Mouse (Mus musculus): ENCODE measurements around the gene Tnni3k. TPM values are rescaled to one million over a fixed set of nuclear protein-coding genes. Genes with fewer than 3 reads are reported as not detected.
"Not testable (repeated sequence)": the region's sequence is repeated elsewhere in the genome, so short reads cannot be mapped to it uniquely, and the experiment has no call there.

Gene Tnni3k
- polyA plus RNA-seq, 1 experiment from 2014 or later, result 1.0 TPM

DNA sequence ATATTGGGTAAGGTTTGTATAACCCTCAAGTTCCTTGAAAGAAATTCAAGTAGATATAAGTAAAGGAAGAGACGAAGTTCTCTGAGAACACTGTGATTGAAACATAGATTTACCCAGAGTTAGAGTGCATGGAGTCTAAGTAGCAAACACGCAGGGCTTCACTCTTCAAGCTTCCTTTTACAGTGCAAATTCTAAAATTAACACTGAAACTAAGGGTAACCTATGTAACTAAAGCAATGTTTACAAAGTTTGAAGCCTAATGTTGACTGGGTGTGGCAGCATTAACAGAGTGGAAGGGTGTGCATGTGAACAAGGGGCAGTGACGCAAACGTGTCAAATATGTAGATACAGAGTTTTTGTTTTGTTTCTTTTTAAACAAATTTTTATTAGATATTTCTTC is 186.4 kb downstream of the Tnni3k start:
- ATAC-seq (ENCODE audit: borderline replicate concordance, extremely low read depth, low FRiP score, low TSS enrichment), result no peak
- no peaks in the 10 kb centered on the region for H3K9me3 ChIP-seq
- H3K4me1 ChIP-seq, result no peaks in the 10 kb centered on the region
- H3K9ac ChIP-seq, result no peak overlapping the region
- no peaks in the 10 kb centered on the region for H3K27me3 ChIP-seq
- no peaks in the 10 kb centered on the region for H3K36me3 ChIP-seq
- 73% methylated on average over 4 of the region's 4 CpGs for WGBS
- H3K27ac ChIP-seq, result no peak overlapping the region
- H3K4me3 ChIP-seq, result no peak overlapping the region
- no peak overlapping the region for H3K4me2 ChIP-seq

DNA sequence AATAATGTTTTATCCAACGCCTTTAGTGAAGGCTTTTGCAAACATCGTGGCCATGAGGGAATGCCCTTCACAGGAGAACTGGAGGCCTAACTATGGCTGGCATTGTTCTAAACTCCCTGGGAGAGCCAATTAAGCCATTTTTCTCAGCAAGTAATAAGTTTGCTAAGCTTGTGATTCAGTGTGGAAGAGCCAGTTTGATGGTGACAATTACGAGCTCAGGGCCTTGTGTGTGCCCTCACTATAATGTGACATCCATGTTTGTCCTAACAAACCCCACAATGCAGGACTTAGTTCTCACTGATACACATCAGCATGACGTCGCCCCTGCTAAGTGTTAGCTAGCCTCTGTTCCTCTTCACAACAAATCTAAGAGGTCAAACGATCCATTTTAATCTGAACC is 193.3 kb downstream of the Tnni3k start:
- no peaks in the 10 kb centered on the region for H3K27me3 ChIP-seq
- H3K9ac ChIP-seq, result no peak overlapping the region
- no peak for ATAC-seq (ENCODE audit: borderline replicate concordance, extremely low read depth, low FRiP score, low TSS enrichment)
- H3K4me1 ChIP-seq, result no peaks in the 10 kb centered on the region
- no peak overlapping the region for H3K4me2 ChIP-seq
- 76% methylated on average over 6 of the region's 6 CpGs for WGBS
- H3K4me3 ChIP-seq, result no peak overlapping the region
- H3K27ac ChIP-seq, result no peak overlapping the region
- no peaks in the 10 kb centered on the region for H3K9me3 ChIP-seq
- H3K36me3 ChIP-seq, result no peaks in the 10 kb centered on the region

GRCm38 (mm10) chr3:154859721-154860120 is 195.5 kb downstream of the Tnni3k start:
- H3K9ac ChIP-seq, result no peak overlapping the region
- no peak for ATAC-seq (ENCODE audit: borderline replicate concordance, extremely low read depth, low FRiP score, low TSS enrichment)
- H3K4me2 ChIP-seq, result no peak overlapping the region
- 45% methylated on average over 3 of the region's 3 CpGs for WGBS
- no peak overlapping the region for H3K27ac ChIP-seq
- H3K4me3 ChIP-seq, result no peak overlapping the region
- H3K4me1 ChIP-seq, result no peaks in the 10 kb centered on the region
- no peaks in the 10 kb centered on the region for H3K36me3 ChIP-seq
- no peaks in the 10 kb centered on the region for H3K9me3 ChIP-seq
- H3K27me3 ChIP-seq, result no peaks in the 10 kb centered on the region

- Histone ChIP-seq H3K36me3 (no peaks in the 10 kb centered on the region), H3K4me2 (no peak overlapping the region), H3K9me3 (no peaks in the 10 kb centered on the region), H3K4me1 (no peaks in the 10 kb centered on the region), H3K4me3 (no peak overlapping the region), H3K9ac (no peak overlapping the region), H3K27me3 (no peaks in the 10 kb centered on the region), H3K27ac (no peak overlapping the region)
- ATAC-seq (ENCODE audit: borderline replicate concordance, extremely low read depth, low FRiP score, low TSS enrichment), result no peak
- 28% methylated on average over 6 of the region's 6 CpGs for WGBS
These were observed 201.9 kb downstream of the Tnni3k start for GRCm38 (mm10) chr3:154853257-154853656.

GRCm38 (mm10) chr3:154852281-154852680 is 202.9 kb downstream of the Tnni3k start:
- Histone ChIP-seq H3K36me3 (no peaks in the 10 kb centered on the region), H3K4me3 (no peak overlapping the region), H3K9me3 (no peaks in the 10 kb centered on the region), H3K4me2 (no peak overlapping the region), H3K27me3 (no peaks in the 10 kb centered on the region), H3K9ac (no peak overlapping the region), H3K27ac (no peak overlapping the region), H3K4me1 (no peaks in the 10 kb centered on the region)
- ATAC-seq (ENCODE audit: borderline replicate concordance, extremely low read depth, low FRiP score, low TSS enrichment), result no peak
- 70% methylated on average over 3 of the region's 3 CpGs for WGBS

- H3K4me3 ChIP-seq, result no peak overlapping the region
- ATAC-seq (ENCODE audit: borderline replicate concordance, extremely low read depth, low FRiP score, low TSS enrichment), result no peak
- no peaks in the 10 kb centered on the region for H3K4me1 ChIP-seq
- H3K36me3 ChIP-seq, result no peaks in the 10 kb centered on the region
- no peaks in the 10 kb centered on the region for H3K9me3 ChIP-seq
- H3K27ac ChIP-seq, result no peak overlapping the region
- no peaks in the 10 kb centered on the region for H3K27me3 ChIP-seq
- no peak overlapping the region for H3K9ac ChIP-seq
- 82% methylated on average over 7 of the region's 7 CpGs for WGBS
- no peak overlapping the region for H3K4me2 ChIP-seq
These were observed 213.0 kb downstream of the Tnni3k start for GRCm38 (mm10) chr3:154842247-154842646.

GRCm38 (mm10) chr3:154841076-154841475 is 214.1 kb downstream of the Tnni3k start:
- Histone ChIP-seq H3K4me1 (no peaks in the 10 kb centered on the region), H3K27me3 (no peaks in the 10 kb centered on the region), H3K9me3 (no peaks in the 10 kb centered on the region), H3K27ac (no peak overlapping the region), H3K4me2 (no peak overlapping the region), H3K9ac (no peak overlapping the region), H3K4me3 (no peak overlapping the region), H3K36me3 (no peaks in the 10 kb centered on the region)
- ATAC-seq (ENCODE audit: borderline replicate concordance, extremely low read depth, low FRiP score, low TSS enrichment), result no peak
- 46% methylated on average over 1 of the region's 1 CpGs for WGBS

DNA sequence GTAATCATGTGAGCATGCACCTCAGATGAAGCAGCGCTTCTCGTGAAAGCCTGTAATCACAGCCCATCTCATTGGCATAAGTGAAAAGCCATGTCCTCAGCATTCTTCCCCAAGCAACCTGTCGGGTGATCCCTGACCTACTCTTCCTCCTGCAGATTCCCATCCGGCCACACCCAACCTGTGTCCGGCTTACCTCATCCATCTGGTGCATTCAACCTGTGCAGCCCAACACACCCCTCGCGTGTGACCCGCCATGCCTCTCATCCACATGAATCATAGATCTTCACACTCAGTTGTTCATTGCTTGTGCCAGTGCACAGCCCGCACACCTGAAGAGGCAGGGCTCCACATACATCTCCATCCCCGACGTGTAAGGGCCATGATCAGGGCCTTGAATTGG is 217.3 kb downstream of the Tnni3k start:
- Histone ChIP-seq H3K27ac (no peak overlapping the region), H3K4me2 (no peak overlapping the region), H3K9ac (no peak overlapping the region), H3K4me3 (no peak overlapping the region), H3K9me3 (no peaks in the 10 kb centered on the region), H3K27me3 (no peaks in the 10 kb centered on the region), H3K36me3 (no peaks in the 10 kb centered on the region), H3K4me1 (no peaks in the 10 kb centered on the region)
- no peak for ATAC-seq (ENCODE audit: borderline replicate concordance, extremely low read depth, low FRiP score, low TSS enrichment)
- WGBS, result 83% methylated on average over 11 of the region's 11 CpGs

DNA sequence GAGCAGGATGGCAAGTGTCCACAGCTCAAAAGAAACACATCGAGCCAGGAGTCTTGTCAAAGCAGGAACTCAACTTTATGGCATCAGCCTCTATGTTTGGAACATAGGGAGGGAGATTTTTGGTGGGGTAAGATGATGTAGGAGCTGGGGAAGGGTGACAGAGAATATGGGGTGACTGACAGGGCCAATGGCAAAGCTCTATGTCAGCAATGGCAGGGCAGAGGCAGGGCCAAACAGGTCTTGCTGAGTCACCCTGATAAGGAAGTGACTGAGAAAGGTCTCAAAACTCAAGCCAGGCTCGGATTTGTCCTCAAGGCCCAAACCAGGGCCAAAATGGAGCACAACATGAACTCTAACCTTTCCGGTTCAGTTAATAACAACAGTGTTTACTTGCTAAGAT is 219.1 kb downstream of the Tnni3k start:
- H3K4me3 ChIP-seq, result no peak overlapping the region
- 63% methylated on average over 3 of the region's 3 CpGs for WGBS
- no peak for ATAC-seq (ENCODE audit: borderline replicate concordance, extremely low read depth, low FRiP score, low TSS enrichment)

DNA sequence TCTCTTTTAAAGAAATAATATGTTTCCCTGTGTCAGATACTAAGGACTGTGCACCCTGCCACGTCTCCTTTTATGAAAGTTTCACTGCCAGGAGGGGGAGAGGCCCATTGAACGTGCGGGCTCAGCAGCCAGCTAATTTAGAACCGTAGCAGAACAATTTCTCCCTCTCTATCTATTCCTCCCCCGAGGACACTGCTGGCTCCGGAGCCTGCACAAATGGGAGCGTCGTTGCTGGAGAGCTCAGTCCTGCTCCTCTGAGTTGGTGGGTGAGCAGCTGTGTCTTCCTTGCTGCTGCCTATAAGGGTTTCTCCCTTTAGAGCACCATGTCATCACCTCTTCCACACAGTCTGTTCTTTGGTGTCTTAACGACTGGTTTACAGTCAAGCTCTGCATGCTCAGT is 220.8 kb downstream of the Tnni3k start:
- no peak overlapping the region for H3K27ac ChIP-seq
- H3K36me3 ChIP-seq, result no peaks in the 10 kb centered on the region
- no peak for ATAC-seq (ENCODE audit: borderline replicate concordance, extremely low read depth, low FRiP score, low TSS enrichment)
- no peaks in the 10 kb centered on the region for H3K9me3 ChIP-seq
- no peak overlapping the region for H3K4me2 ChIP-seq
- 79% methylated on average over 9 of the region's 9 CpGs for WGBS
- H3K27me3 ChIP-seq, result no peaks in the 10 kb centered on the region
- H3K4me1 ChIP-seq, result no peaks in the 10 kb centered on the region
- no peak overlapping the region for H3K4me3 ChIP-seq
- no peak overlapping the region for H3K9ac ChIP-seq

More for the DNA sequence above, 219.1 kb downstream of the Tnni3k start:
- Histone ChIP-seq H3K27me3 (no peaks in the 10 kb centered on the region), H3K4me1 (no peaks in the 10 kb centered on the region), H3K9me3 (no peaks in the 10 kb centered on the region), H3K9ac (no peak overlapping the region), H3K27ac (no peak overlapping the region), H3K4me2 (no peak overlapping the region), H3K36me3 (no peaks in the 10 kb centered on the region)

- Histone ChIP-seq H3K36me3 (no peaks in the 10 kb centered on the region), H3K9ac (no peak overlapping the region), H3K4me2 (no peak overlapping the region), H3K4me3 (no peak overlapping the region), H3K27me3 (no peaks in the 10 kb centered on the region), H3K9me3 (no peaks in the 10 kb centered on the region), H3K27ac (no peak overlapping the region), H3K4me1 (no peaks in the 10 kb centered on the region)
- WGBS, result 76% methylated on average over 3 of the region's 3 CpGs
- ATAC-seq (ENCODE audit: borderline replicate concordance, extremely low read depth, low FRiP score, low TSS enrichment), result no peak
These were observed 229.5 kb downstream of the Tnni3k start for GRCm38 (mm10) chr3:154825739-154826138.

GRCm38 (mm10) chr3:154824713-154825112 is 230.5 kb downstream of the Tnni3k start:
- Histone ChIP-seq H3K9ac (no peak overlapping the region), H3K9me3 (no peaks in the 10 kb centered on the region), H3K4me3 (no peak overlapping the region), H3K4me1 (no peaks in the 10 kb centered on the region), H3K27ac (no peak overlapping the region), H3K4me2 (no peak overlapping the region), H3K27me3 (no peaks in the 10 kb centered on the region), H3K36me3 (no peaks in the 10 kb centered on the region)
- WGBS, result 74% methylated on average over 4 of the region's 4 CpGs
- ATAC-seq (ENCODE audit: borderline replicate concordance, extremely low read depth, low FRiP score, low TSS enrichment), result no peak

GRCm38 (mm10) chr3:154819684-154820083 is 235.5 kb downstream of the Tnni3k start:
- H3K4me2 ChIP-seq; H3K36me3 ChIP-seq; H3K27ac ChIP-seq; H3K9me3 ChIP-seq; H3K9ac ChIP-seq; H3K4me3 ChIP-seq; ATAC-seq (ENCODE audit: borderline replicate concordance, extremely low read depth, low FRiP score, low TSS enrichment); H3K4me1 ChIP-seq; H3K27me3 ChIP-seq: not testable (repeated sequence)
- WGBS, result 12% methylated on average over 5 of the region's 5 CpGs
